Mouse (Mus musculus) midbrain, embryonic 16.5 days (tissue): Measurements from ENCODE around the gene Map2k1. TPM values are rescaled to one million over a fixed set of nuclear protein-coding genes. Genes with fewer than 3 reads are reported as not detected.

Experiments used
- ATAC-seq: fragments of 200-750 bp; cut with Nextera tagmentation; 2 replicates; pipeline ENCODE4 v1.8.0; 2017; ENCODE audit warnings: moderate TSS enrichment
- H3K27ac ChIP-seq: fragments of 300-500 bp; sonication (generic); 2 replicates; pipeline ENCODE4 v1.5.1; 2014; ENCODE audit warnings: mild to moderate bottlenecking, low read length, mixed read lengths
- H3K27me3 ChIP-seq: fragments of 300-500 bp; sonication (generic); 2 replicates; pipeline ENCODE4 v1.6.1; 2014; ENCODE audit warnings: low read depth, low read length, mixed read lengths; ENCODE audit not compliant: control insufficient read depth, insufficient read depth
- H3K36me3 ChIP-seq: fragments of 300-500 bp; sonication (generic); 2 replicates; pipeline ENCODE4 v1.6.1; 2014; ENCODE audit warnings: mild to moderate bottlenecking, low read length, moderate library complexity, mixed read lengths; ENCODE audit not compliant: control insufficient read depth, insufficient read depth
- H3K4me1 ChIP-seq: fragments of 300-500 bp; sonication (generic); 2 replicates; pipeline ENCODE4 v1.6.1; 2014; ENCODE audit warnings: mild to moderate bottlenecking, low read length, mixed read lengths; ENCODE audit not compliant: control insufficient read depth, insufficient read depth
- H3K4me2 ChIP-seq: fragments of 300-500 bp; sonication (generic); 2 replicates; pipeline ENCODE4 v1.6.1; 2014; ENCODE audit warnings: mild to moderate bottlenecking, low read length, mixed read lengths
- H3K4me3 ChIP-seq: fragments of 300-500 bp; sonication (generic); 2 replicates; pipeline ENCODE4 v1.5.1; 2014; ENCODE audit warnings: low read depth, mild to moderate bottlenecking, low read length, moderate library complexity, mixed read lengths
- H3K9ac ChIP-seq: fragments of 300-500 bp; sonication (generic); 2 replicates; pipeline ENCODE4 v1.6.1; 2014; ENCODE audit warnings: low read depth, low read length, mixed read lengths
- H3K9me3 ChIP-seq: fragments of 300-500 bp; sonication (generic); replicated peaks from 2 replicates; pipeline ENCODE4 v1.6.1; 2014; ENCODE audit warnings: mild to moderate bottlenecking, low read length, mixed read lengths; ENCODE audit not compliant: control insufficient read depth, poor library complexity, severe bottlenecking
- WGBS: fragments of 180-500 bp; shearing (Covaris S2); extraction: QIAGEN DNeasy Blood & Tissue Kit; methylation state at CpG from one replicate; pipeline ENCODE4 v1.1.7; 2014; 5-methylcytosine and 5-hydroxymethylcytosine counted together
- polyA plus RNA-seq: library from polyadenylated mRNA; unstranded; fragments of >200 nt; fragmentation: Nextera tagmentation; extraction: Ambion mirVana; gene quantifications from 2 replicates; pipeline ENCODE4 v1.2.1, GENCODE M21; 2015

Map2k1 gene
- polyA plus RNA-seq, 1 experiment from 2014 or later = 68.4 TPM

GRCm38 (mm10) chr9:64234768-64235435 lies 18.5 kb downstream of the Map2k1 start, which contains the start of gene Uchl4:
Gene Uchl4, plus strand, starts transcription at chr9:64235201.
- Histone ChIP-seq H3K4me2 (no peak within 1 kb of the TSS), H3K9me3 (no peaks in the 10 kb centered on the region), H3K27ac (no peak within 1 kb of the TSS), H3K4me3 (no peak within 1 kb of the TSS), H3K9ac (no peak within 1 kb of the TSS), H3K4me1 (peaks cover 4% of the 10 kb centered on the region; the same call in 1 of the 2 replicates), H3K36me3 (no peaks in the 10 kb centered on the region), H3K27me3 (no peaks in the 10 kb centered on the region)
- no peak for ATAC-seq
- WGBS = 93% methylated on average over 8 of the region's 8 CpGs

- Histone ChIP-seq H3K9me3 (no peaks in the 10 kb centered on the region), H3K4me2 (no peak overlapping the region), H3K36me3 (no peaks in the 10 kb centered on the region), H3K4me1 (peaks cover 4% of the 10 kb centered on the region; the same call in 1 of the 2 replicates), H3K27me3 (no peaks in the 10 kb centered on the region), H3K4me3 (no peak overlapping the region), H3K9ac (no peak overlapping the region), H3K27ac (no peak overlapping the region)
- no peak for ATAC-seq
- 54% methylated on average over 5 of the region's 5 CpGs for WGBS
Measured at GRCm38 (mm10) chr9:64233656-64234055, 19.8 kb downstream of the Map2k1 start.

- no peak overlapping the region for H3K9ac ChIP-seq
- H3K4me3 ChIP-seq = no peak overlapping the region
- H3K4me1 ChIP-seq = peaks cover 4% of the 10 kb centered on the region; the same call in 1 of the 2 replicates
- no peak overlapping the region for H3K27ac ChIP-seq
- no peak overlapping the region for H3K4me2 ChIP-seq
- H3K36me3 ChIP-seq = no peaks in the 10 kb centered on the region
- WGBS = 70% methylated on average over 9 of the region's 9 CpGs
- no peaks in the 10 kb centered on the region for H3K9me3 ChIP-seq
- ATAC-seq = no peak
- H3K27me3 ChIP-seq = no peaks in the 10 kb centered on the region
Measured at GRCm38 (mm10) chr9:64232257-64232957, 21.0 kb downstream of the Map2k1 start.

GRCm38 (mm10) chr9:64231674-64232073 lies 21.8 kb downstream of the Map2k1 start:
- peaks cover 4% of the 10 kb centered on the region; the same call in 1 of the 2 replicates for H3K4me1 ChIP-seq
- no peaks in the 10 kb centered on the region for H3K27me3 ChIP-seq
- ATAC-seq = no peak
- H3K4me2 ChIP-seq = no peak overlapping the region
- no peak overlapping the region for H3K9ac ChIP-seq
- 82% methylated on average over 3 of the region's 3 CpGs for WGBS
- H3K36me3 ChIP-seq = no peaks in the 10 kb centered on the region
- no peak overlapping the region for H3K4me3 ChIP-seq
- no peak overlapping the region for H3K27ac ChIP-seq
- H3K9me3 ChIP-seq = no peaks in the 10 kb centered on the region

- H3K4me3 ChIP-seq = no peak overlapping the region
- H3K27ac ChIP-seq = no peak overlapping the region
- no peak overlapping the region for H3K9ac ChIP-seq
- peaks cover 4% of the 10 kb centered on the region; the same call in 1 of the 2 replicates for H3K4me1 ChIP-seq
- no peak for ATAC-seq
- no peak overlapping the region for H3K4me2 ChIP-seq
- 73% methylated on average over 5 of the region's 5 CpGs for WGBS
- H3K36me3 ChIP-seq = no peaks in the 10 kb centered on the region
- no peaks in the 10 kb centered on the region for H3K27me3 ChIP-seq
- H3K9me3 ChIP-seq = no peaks in the 10 kb centered on the region
Measured at GRCm38 (mm10) chr9:64231171-64231570, 22.3 kb downstream of the Map2k1 start.

- Histone ChIP-seq H3K4me3 (no peak overlapping the region), H3K9ac (no peak overlapping the region), H3K27me3 (no peaks in the 10 kb centered on the region), H3K27ac (no peak overlapping the region), H3K4me2 (no peak overlapping the region), H3K4me1 (peaks cover 2% of the 10 kb centered on the region; the same call in 1 of the 2 replicates), H3K36me3 (no peaks in the 10 kb centered on the region), H3K9me3 (no peaks in the 10 kb centered on the region)
- no peak for ATAC-seq
Measured at GRCm38 (mm10) chr9:64228972-64229371, 24.5 kb downstream of the Map2k1 start.

- Histone ChIP-seq H3K27me3 (no peaks in the 10 kb centered on the region), H3K4me1 (no peaks in the 10 kb centered on the region), H3K9ac (no peak overlapping the region), H3K9me3 (no peaks in the 10 kb centered on the region), H3K36me3 (no peaks in the 10 kb centered on the region), H3K4me3 (no peak overlapping the region), H3K4me2 (no peak overlapping the region), H3K27ac (no peak overlapping the region)
- WGBS = 86% methylated on average over 12 of the region's 12 CpGs
- ATAC-seq = no peak
Measured at GRCm38 (mm10) chr9:64227736-64228135, 25.7 kb downstream of the Map2k1 start.

GRCm38 (mm10) chr9:64225805-64226204 lies 27.6 kb downstream of the Map2k1 start:
- H3K27me3 ChIP-seq = no peaks in the 10 kb centered on the region
- H3K4me3 ChIP-seq = no peak overlapping the region
- ATAC-seq = no peak
- no peaks in the 10 kb centered on the region for H3K36me3 ChIP-seq
- no peak overlapping the region for H3K27ac ChIP-seq
- H3K4me1 ChIP-seq = no peaks in the 10 kb centered on the region
- no peaks in the 10 kb centered on the region for H3K9me3 ChIP-seq
- no peak overlapping the region for H3K4me2 ChIP-seq
- H3K9ac ChIP-seq = no peak overlapping the region

GRCm38 (mm10) chr9:64222098-64222497 lies 31.3 kb downstream of the Map2k1 start:
- no peaks in the 10 kb centered on the region for H3K9me3 ChIP-seq
- no peaks in the 10 kb centered on the region for H3K4me1 ChIP-seq
- 73% methylated on average over 2 of the region's 2 CpGs for WGBS
- no peak overlapping the region for H3K9ac ChIP-seq
- H3K27me3 ChIP-seq = no peaks in the 10 kb centered on the region
- no peak overlapping the region for H3K4me3 ChIP-seq
- H3K36me3 ChIP-seq = no peaks in the 10 kb centered on the region
- no peak for ATAC-seq
- H3K4me2 ChIP-seq = no peak overlapping the region
- H3K27ac ChIP-seq = no peak overlapping the region
